Comparison of ENCODE assay signal across 22 mouse cellular contexts in the genomic region with DNA sequence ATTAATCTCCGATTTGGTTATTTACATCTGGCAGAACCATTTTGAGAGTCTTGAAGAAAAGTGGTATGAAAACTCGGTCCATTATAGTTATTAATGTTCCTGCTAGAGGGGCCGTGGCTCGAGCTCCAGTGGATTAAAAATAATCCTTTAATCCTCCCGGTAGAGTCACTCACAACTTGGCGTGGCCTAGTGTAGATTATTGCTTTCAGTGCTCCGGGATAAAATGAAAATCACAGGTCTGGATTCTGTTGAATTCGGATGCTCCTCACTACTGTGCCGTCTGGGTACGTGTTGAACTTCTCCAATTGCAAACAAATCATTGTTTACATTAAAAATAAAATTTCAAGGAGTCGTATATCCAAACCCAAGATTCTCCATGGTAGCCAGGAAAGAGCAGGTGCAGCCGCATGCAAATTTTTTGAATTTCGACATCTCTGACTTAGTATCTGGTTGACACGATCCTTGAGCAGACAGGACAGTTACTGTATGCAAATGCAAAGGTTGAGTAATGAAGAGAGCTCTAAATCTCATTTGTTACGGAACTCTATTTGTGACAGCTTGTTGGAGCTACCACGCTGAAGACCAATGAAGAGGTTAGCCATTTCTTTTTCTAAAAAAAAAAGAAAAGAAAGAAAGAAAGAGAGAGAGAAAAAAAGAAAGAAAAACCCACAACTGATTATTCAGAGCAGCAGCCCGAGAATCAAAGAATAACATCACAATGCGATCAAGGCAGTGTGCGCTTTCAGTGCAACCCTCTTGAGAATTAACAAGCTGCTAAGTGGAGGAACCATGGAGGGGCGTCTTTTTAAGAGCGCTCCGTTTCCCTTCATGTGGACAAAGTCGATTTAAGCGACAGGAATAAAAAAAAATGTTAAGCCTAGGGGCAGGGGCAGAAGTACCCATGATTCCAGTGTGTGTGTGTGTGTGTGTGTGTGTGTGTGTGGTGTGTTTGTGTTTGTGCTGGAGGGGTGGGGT. TPM values are rescaled to one million over a fixed set of nuclear protein-coding genes. Genes with fewer than 3 reads are reported as not detected.
DNase-seq lines count a peak whose midpoint lies in the region; ATAC-seq and TF ChIP-seq lines count a peak whose summit lies in the region.
"Had no signal": no experiment of that assay in that cellular context is flagged by ENCODE, and none has a peak within 500 bp of the region (broad histone marks: within the 10 kb centered on the region; RNA-seq: fewer than 3 reads in every experiment).

No protein-coding gene starts in this region.

- no peak overlapping the region for H3K4me2 ChIP-seq in forebrain, postnatal 0 days (ENCODE audit: low read depth)
- H3K4me2 ChIP-seq in forebrain, embryonic 12.5 days: no peak overlapping the region; the same call in 1 of the 2 replicates
- 0 out of 2 replicates have a peak overlapping the region, but pooled peaks have one; percentile 6 for H3K4me2 ChIP-seq in midbrain, embryonic 13.5 days (replicated peaks)
- no peak overlapping the region for H3K4me2 ChIP-seq in midbrain, postnatal 0 days (ENCODE audit: low read depth, low read length, poor library complexity, severe bottlenecking)
- H3K4me2 ChIP-seq: heart, embryonic 11.5 days; hindbrain, embryonic 13.5 days; intestine, embryonic 15.5 days had no signal

- no peak overlapping the region for H3K4me3 ChIP-seq in forebrain, postnatal 0 days (ENCODE audit: low read depth, low read length)
- no peak overlapping the region for H3K4me3 ChIP-seq in forebrain, embryonic 12.5 days (replicated peaks)
- H3K4me3 ChIP-seq in midbrain, embryonic 13.5 days (replicated peaks): no peak overlapping the region
- no peak overlapping the region for H3K4me3 ChIP-seq in midbrain, postnatal 0 days (ENCODE audit: low read depth, low read length)
- H3K4me3 ChIP-seq: hindbrain, embryonic 10.5 days; hindbrain, embryonic 13.5 days; intestine, embryonic 15.5 days had no signal

- no peaks in the 10 kb centered on the region for H3K9me3 ChIP-seq in forebrain, postnatal 0 days (ENCODE audit: low read length)
- H3K9me3 ChIP-seq in forebrain, embryonic 12.5 days: no peaks in the 10 kb centered on the region
- H3K9me3 ChIP-seq in midbrain, embryonic 13.5 days: no peaks in the 10 kb centered on the region
- H3K9me3 ChIP-seq in midbrain, postnatal 0 days (ENCODE audit: low read length): no peaks in the 10 kb centered on the region
- H3K9me3 ChIP-seq: hindbrain, embryonic 13.5 days; intestine, embryonic 15.5 days had no signal

- WGBS in forebrain, postnatal 0 days: 48% methylated on average over 24 of the region's 24 CpGs
- 59% methylated on average over 24 of the region's 24 CpGs for WGBS in forebrain, embryonic 12.5 days
- 37% methylated on average over 24 of the region's 24 CpGs for WGBS in midbrain, embryonic 13.5 days
- 28% methylated on average over 24 of the region's 24 CpGs for WGBS in midbrain, postnatal 0 days

- no peak for TF ChIP-seq CTCF in forebrain, postnatal 0 days (IDR thresholded peaks at IDR 0.05; ENCODE audit: low read depth)
- TF ChIP-seq CTCF in midbrain, postnatal 0 days (IDR thresholded peaks at IDR 0.05): no peak

- H3K27ac ChIP-seq in forebrain, postnatal 0 days (ENCODE audit: low read depth, low read length): no peak overlapping the region
- no peak overlapping the region for H3K27ac ChIP-seq in forebrain, embryonic 12.5 days
- H3K27ac ChIP-seq in midbrain, embryonic 13.5 days: no peak overlapping the region
- H3K27ac ChIP-seq in midbrain, postnatal 0 days (ENCODE audit: low read depth, low read length): no peak overlapping the region
- H3K27ac ChIP-seq: hindbrain, embryonic 10.5 days; hindbrain, embryonic 13.5 days; intestine, embryonic 15.5 days had no signal

- H3K36me3 ChIP-seq in forebrain, postnatal 0 days (ENCODE audit: insufficient read depth): no peaks in the 10 kb centered on the region
- H3K36me3 ChIP-seq in forebrain, embryonic 12.5 days (replicated peaks): no peaks in the 10 kb centered on the region
- no peaks in the 10 kb centered on the region for H3K36me3 ChIP-seq in midbrain, embryonic 13.5 days
- no peaks in the 10 kb centered on the region for H3K36me3 ChIP-seq in midbrain, postnatal 0 days (ENCODE audit: insufficient read depth, low read length)
- H3K36me3 ChIP-seq: G1E; hindbrain, embryonic 10.5 days; hindbrain, embryonic 13.5 days; intestine, embryonic 15.5 days had no signal

- H3K4me1 ChIP-seq in forebrain, postnatal 0 days (ENCODE audit: insufficient read depth): no peaks in the 10 kb centered on the region
- no peaks in the 10 kb centered on the region for H3K4me1 ChIP-seq in forebrain, embryonic 12.5 days
- peaks cover 12% of the 10 kb centered on the region; the same call in 1 of the 2 replicates for H3K4me1 ChIP-seq in midbrain, embryonic 13.5 days (replicated peaks)
- H3K4me1 ChIP-seq in midbrain, postnatal 0 days (ENCODE audit: insufficient read depth, low read length): no peaks in the 10 kb centered on the region
- H3K4me1 ChIP-seq: hindbrain, embryonic 13.5 days; intestine, embryonic 15.5 days had no signal

- H3K27me3 ChIP-seq in forebrain, postnatal 0 days (ENCODE audit: insufficient read depth, low read length): no peaks in the 10 kb centered on the region
- 0 out of 2 replicates have a peak, but pooled peaks cover 4% of the 10 kb centered on the region for H3K27me3 ChIP-seq in forebrain, embryonic 12.5 days
- H3K27me3 ChIP-seq in midbrain, embryonic 13.5 days: peaks cover 8% of the 10 kb centered on the region; the same call in 1 of the 2 replicates
- no peaks in the 10 kb centered on the region; the same call in 1 of the 2 replicates for H3K27me3 ChIP-seq in midbrain, postnatal 0 days (ENCODE audit: insufficient read depth, low read length)
- H3K27me3 ChIP-seq: CH12.LX; hindbrain, embryonic 13.5 days; intestine, embryonic 15.5 days; Patski had no signal

- peak; percentile 12 for DNase-seq in forebrain, postnatal 0 days
- DNase-seq in midbrain, postnatal 0 days (ENCODE audit: low spot score): no peak
- DNase-seq in retina, postnatal 1 day: peak; percentile 23
- DNase-seq in retina, embryonic 14.5 days (ENCODE audit: low spot score): no peak
- DNase-seq in adrenal gland, adult 2 months: no peak
- DNase-seq: adrenal gland, postnatal 14 days; B cell, adult 2 months; cerebellum, adult 11-12 months; cerebellum, adult 9-10 months; cerebellum, postnatal 14 days; gastrocnemius, postnatal 25 days; heart, postnatal 36 days had no signal

- no peak for ATAC-seq in forebrain, postnatal 0 days
- no peak for ATAC-seq in forebrain, embryonic 12.5 days (ENCODE audit: low FRiP score)
- 0 out of 2 replicates have a peak, but pooled peaks have one; percentile 14 for ATAC-seq in midbrain, embryonic 13.5 days
- ATAC-seq in midbrain, postnatal 0 days (ENCODE audit: low FRiP score): no peak
- ATAC-seq: hindbrain, embryonic 16.5 days; intestine, embryonic 15.5 days; Patski had no signal

- H3K9ac ChIP-seq in forebrain, postnatal 0 days: no peak overlapping the region
- no peak overlapping the region for H3K9ac ChIP-seq in forebrain, embryonic 12.5 days
- no peak overlapping the region for H3K9ac ChIP-seq in midbrain, embryonic 13.5 days (replicated peaks)
- no peak overlapping the region for H3K9ac ChIP-seq in midbrain, postnatal 0 days (replicated peaks; ENCODE audit: low read length, poor library complexity, severe bottlenecking)
- H3K9ac ChIP-seq: hindbrain, embryonic 13.5 days; intestine, embryonic 15.5 days had no signal

RNA-seq across cellular contexts. Expression of gene Auts2, which starts 48.9 kb away (rescaled TPM):
- 42.2 and 66.2 TPM in 2 replicates for total RNA-seq in forebrain, postnatal 0 days (2014; rRNA removed)
- polyA plus RNA-seq in forebrain, postnatal 0 days (2015; fragmentation: Nextera tagmentation; extraction: Ambion mirVana): 23.7 and 40.9 TPM in 2 replicates
- polyA plus RNA-seq in forebrain, embryonic 12.5 days (2016; fragmentation: Nextera tagmentation; extraction: Ambion mirVana): 90.0 and 94.8 TPM in 2 replicates
- 73.1 and 76.2 TPM in 2 replicates for polyA plus RNA-seq in midbrain, embryonic 13.5 days (2015; fragmentation: Nextera tagmentation; extraction: Ambion mirVana)
- 57.5 and 58.7 TPM in 2 replicates for total RNA-seq in midbrain, postnatal 0 days (2014; rRNA removed)
- polyA plus RNA-seq in midbrain, postnatal 0 days (2015; fragmentation: Nextera tagmentation; extraction: Ambion mirVana): 28.6 and 35.2 TPM in 2 replicates
- total RNA-seq in adrenal gland, adult 2 months (2021): 10 to 100 TPM; 20.2 to 46.3 TPM
- polyA plus RNA-seq in adrenal gland, adult 2 months (2012; rRNA removed): 31.0 and 51.6 TPM in 2 replicates
- total RNA-seq: CH12.LX had no signal

Comparison
In these comparisons a context has a peak if more than half of its experiments do, and no peak if none do; other contexts are left out.
1. DNase-seq: peak in forebrain, postnatal 0 days (single experiment) and retina, postnatal 1 day (single experiment); none in midbrain, postnatal 0 days (single experiment), retina, embryonic 14.5 days (single experiment) and adrenal gland, adult 2 months (single experiment).